Mouse (Mus musculus) adrenal gland, adult 18-20 months (tissue): Measurements from ENCODE around the gene Zbtb8os. TPM values are rescaled to one million over a fixed set of nuclear protein-coding genes. Genes with fewer than 3 reads are reported as not detected.
A peak's percentile ranks its signal among the peaks of the same experiment; 100 is the strongest.
"Not testable (repeated sequence)": the region's sequence is repeated elsewhere in the genome, so short reads cannot be mapped to it uniquely, and the experiment has no call there.

Experiments used
- DNase-seq, 2 experiments: peaks; one replicate each; pipeline ENCODE4 v3.0.0; 2021 to 2022; ENCODE audit warnings: low spot score in 2 of 2
- total RNA-seq, 2 experiments: library from RNA; stranded (reverse); gene quantifications; 1 replicate in 1 of 2; 2 replicates in 1 of 2; pipeline ENCODE4 v1.2.3; 2021

The Zbtb8os gene
- total RNA-seq, 2 experiments from 2014 or later, result 49.4 to 52.4 TPM

DNA sequence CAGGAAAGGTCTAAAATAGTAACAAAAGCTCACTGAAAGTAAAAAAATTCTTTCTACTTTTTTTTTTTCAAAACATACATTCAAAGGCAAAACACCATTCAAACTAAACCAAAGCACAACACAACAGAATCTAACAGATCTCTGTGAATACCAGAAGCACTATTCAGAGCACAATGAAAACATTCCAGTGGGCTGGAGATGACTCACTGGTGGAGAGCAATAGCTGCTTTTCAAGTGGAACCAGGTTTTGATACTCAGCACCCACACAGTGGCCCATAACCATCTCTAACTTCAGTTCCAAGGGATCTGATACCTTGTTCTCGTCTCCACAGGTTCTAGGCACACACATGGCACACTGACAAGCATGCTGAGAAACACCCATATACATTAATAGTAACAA lies 10.7 kb upstream of the Zbtb8os start:
- no peak for DNase-seq

DNA sequence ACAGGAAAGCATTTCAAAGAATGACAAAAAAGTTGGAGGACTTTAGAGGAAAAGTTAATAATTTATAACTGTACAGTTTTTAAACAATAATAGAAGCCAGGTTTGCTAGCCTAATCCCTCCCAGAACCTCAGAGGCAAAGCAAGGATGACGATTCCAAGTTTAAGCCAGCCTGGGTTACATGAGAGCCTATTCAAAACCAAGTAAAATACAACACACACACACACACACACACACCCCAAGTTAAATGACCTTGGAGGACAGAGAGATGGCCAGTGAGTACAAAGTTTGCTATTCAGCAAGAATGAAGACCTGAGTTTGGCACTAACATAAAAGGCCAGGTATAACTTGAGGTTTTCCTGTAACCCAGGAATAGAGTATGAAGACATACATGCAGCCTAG lies 9.3 kb upstream of the Zbtb8os start:
- DNase-seq, result no peak

DNA sequence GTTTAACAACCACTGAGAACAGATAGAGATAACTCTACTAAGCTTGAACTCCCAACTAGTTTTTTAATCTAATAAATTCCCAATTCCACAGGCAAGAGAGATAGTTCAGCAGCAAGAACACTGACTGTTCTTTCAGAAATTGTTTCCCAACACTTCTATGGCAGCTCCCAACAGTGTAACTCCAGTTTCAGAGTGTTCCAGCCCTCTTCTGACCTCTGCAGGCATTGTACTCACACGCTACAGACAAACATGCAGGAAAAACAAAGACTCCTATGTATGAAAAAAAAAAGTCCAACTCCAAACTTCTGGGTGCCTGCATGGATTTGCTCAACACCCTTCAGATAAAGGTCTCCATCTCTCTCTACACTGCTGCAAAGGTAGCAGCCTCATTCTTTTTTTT lies 2.6 kb upstream of the Zbtb8os start:
- DNase-seq, result no peak

DNA sequence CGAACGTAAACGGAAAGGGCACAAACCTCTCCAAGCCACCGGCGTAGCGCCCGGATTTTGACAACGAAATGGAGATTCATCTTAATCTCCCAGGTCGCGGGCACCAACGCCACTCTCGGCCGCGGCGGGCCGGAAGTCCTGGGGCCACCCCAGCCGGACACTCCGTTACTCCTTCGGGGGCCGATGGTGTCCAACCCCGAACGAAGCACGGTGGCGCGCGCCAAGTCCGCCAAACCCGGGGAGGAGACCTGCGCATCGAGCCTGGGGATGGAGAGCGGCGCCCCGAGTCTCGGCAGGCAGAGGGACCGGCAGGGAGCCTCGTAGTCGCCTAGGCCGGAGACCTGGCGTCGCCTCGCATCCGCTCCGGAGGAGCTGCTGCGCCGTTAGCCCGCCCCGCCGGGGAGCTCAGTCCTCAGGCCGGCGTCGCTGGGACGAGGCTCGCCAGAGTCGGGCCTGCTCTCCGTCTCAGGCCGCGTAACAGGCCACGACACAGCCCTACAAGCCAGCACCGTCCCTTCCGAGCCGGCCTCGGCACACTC lies 749 bp upstream of the Zbtb8os start:
- DNase-seq, result peak in 1 of 2 experiments; percentile 62

DNA sequence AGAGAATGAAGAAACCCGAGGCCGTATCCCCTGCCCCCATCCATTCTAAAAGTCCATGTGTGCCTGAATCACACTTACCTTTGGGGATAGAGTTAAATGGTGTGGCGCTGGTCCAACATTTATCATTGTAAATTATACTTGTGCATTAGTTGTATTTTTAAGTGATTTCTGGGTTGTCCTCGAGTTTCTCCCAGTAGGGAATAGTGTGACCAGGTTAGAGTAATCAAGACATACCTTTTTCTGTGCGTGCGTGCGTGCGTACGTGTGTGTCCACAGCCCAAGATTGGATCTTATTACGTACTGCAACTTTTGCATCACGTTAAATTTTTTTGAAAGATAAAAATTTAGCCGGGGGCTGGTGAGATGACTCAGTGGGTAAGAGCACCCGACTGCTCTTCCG lies 796 bp downstream of the Zbtb8os start:
- DNase-seq, result no peak

- DNase-seq, result no peak
These were observed 4.2 kb downstream of the Zbtb8os start for GRCm38 (mm10) chr4:129339743-129340142.

- DNase-seq, result no peak
These were observed 6.4 kb downstream of the Zbtb8os start for GRCm38 (mm10) chr4:129341888-129342287.

GRCm38 (mm10) chr4:129342705-129343104 lies 7.2 kb downstream of the Zbtb8os start:
- no peak for DNase-seq

- DNase-seq, result peak in 1 of 2 experiments; percentile 30
These were observed 11.1 kb downstream of the Zbtb8os start for GRCm38 (mm10) chr4:129346481-129347154.

DNA sequence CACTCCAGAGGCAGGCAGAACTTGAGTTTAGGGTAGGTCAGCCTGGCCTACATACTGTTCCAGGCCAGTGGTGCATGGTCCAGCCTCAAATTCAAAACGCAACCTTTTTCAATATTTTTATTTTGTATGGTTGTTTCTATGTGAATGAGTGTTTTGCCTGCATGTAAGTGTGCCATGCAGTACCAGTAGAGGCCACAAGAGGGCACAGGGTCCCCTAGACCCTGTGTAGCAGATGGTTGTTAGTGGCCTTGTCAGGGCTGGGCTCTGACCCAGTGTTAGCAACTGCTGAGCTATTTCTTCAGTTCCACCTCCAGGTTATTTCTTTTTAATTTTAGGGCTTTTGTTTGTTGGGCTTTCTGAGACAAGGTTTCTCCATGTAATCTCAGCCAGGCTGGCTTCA lies 15.1 kb downstream of the Zbtb8os start:
- DNase-seq, result peak; percentile 73 to 78

DNA sequence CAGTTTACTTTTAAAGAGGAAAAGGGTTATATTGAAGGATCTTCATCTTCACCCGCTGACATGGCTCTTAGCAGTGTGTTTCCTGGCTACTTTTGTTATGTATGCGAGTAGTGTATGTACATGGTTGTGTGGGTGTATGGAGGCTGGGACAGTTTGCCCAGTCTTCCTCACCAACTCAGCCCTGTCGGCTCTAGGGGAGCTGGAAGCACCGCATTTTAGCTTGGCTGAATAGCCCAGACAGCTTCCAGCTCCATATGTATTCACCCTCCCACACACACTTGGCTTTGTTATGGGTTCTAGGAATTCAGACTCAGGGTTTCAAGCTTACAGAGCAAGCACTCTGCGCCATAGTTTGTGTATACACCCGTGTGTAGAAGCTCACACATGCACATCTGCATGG lies 15.6 kb downstream of the Zbtb8os start:
- DNase-seq, result no peak

- DNase-seq, result no peak
These were observed 17.7 kb downstream of the Zbtb8os start for GRCm38 (mm10) chr4:129353176-129353575.

DNA sequence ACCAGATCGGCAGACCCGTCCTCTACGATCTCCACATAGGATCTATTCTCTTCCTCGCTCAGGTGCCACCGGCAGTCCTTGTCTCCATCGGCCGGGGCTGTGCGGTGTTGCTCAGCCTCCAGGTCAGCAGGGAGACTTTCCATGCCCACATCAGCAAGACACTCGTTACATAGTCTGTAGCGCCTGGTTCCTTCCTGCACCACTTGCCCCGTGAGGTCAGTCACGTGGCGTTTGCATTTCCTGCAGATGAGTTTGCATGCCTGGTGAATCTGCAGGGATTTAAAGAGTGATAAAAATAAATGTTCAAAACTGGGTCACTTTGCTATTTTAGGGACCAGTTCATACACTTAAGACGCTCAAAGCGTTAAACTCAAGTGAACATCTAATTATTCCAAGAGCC lies 18.7 kb downstream of the Zbtb8os start:
- DNase-seq, result no peak

DNA sequence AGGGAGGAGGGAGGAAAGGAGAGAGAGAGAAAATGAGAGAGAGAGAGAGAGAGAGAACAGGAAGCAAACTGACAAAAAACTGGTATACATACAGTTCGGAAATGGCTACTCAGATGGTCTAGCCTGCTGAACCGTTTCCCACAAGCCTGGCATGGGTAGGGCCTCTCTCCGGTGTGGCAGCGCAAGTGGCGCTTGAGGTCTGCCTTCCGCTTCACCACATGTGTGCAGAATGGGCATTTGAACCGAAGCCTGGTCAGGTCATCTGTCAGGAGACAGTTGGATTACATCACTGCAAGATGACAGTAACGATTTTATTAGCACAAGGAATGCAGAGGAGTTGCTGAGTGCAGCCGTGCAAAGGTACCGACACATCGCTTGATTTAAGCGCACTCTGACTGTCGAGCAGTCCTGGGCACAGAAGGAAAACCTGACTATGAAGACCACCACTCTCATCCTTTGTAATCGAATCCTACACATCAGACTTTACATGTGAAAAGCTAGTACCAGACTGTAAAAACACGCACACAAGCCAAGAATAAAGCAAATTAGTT lies 22.2 kb downstream of the Zbtb8os start:
- DNase-seq, result no peak

DNA sequence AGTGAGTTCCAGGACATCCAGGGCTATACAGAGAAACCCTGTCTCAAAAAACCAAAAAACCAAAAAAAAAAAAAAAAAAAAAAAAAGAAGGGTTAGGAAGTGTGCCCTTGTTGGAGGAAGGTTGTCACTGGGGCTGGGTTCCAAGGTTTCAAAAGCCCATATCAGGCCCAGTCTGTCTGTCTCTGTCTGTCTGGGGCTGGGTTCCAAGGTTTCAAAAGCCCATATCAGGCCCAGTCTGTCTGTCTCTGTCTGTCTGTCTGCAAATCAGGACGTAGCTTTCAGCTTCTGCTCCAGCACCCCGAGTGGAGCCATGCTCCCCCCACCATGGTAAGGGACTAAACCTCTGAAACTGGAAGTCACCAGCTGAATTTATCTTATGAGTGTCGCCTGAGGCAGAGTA lies 26.7 kb downstream of the Zbtb8os start:
- DNase-seq, result not testable (repeated sequence)

DNA sequence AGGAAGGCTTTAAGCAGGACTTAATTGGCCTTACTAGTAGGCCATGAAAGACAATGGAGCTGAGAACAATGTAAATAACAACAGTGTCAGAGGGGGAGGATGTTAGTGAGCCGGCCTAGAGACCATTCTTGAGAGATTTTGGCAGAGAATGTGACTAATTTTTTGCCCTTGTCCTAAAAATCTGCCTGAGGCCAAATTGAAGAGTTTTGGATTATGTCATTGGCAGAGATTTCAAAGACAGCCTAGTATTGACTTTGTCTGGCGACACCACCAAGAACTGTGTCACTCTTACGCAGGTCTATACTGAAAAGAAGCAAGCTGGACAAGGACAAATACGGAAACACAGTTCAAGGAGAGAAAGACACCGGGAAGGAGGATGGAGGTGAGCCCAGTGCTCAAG lies 27.3 kb downstream of the Zbtb8os start:
- no peak for DNase-seq

DNA sequence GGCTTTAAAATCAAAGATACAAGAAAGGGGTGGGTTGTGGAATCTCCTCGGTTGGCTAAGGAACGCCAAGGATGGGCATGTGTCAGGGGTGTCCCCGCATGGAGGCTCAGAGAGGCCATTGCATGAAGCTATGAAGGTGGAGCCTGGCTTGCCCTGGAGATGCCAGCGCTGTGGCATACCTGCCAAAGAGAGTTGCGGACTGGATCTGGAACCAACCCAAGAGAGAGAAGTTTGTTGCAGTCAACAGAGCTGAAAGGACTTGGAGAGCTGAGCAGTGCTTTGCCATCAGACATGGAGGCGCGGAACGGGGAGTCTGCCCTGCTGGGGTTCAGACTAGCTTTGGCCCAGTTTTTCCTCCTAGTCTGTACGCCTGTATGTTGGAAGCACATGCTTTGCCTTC lies 28.0 kb downstream of the Zbtb8os start:
- no peak for DNase-seq

DNA sequence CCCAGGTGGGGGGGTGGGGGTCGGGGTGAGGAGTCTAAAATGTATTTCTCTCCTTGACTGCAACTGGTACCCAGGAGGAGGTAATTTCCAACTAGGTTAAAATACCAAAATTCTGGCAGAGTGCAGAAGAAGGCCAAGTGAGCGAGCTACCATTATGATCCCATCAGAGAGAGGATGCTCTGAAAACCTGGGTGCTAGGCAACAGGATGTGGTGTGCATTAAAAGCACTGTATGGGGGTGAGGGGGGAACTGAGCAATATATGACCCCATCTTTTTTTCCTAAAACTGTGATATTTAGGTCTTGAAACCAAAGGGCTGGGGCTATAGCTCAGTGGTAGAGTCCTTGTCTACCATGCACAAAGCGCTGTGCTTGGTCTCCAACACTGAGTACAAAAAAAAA lies 28.9 kb downstream of the Zbtb8os start:
- DNase-seq, result no peak

- DNase-seq, result no peak
These were observed 29.7 kb downstream of the Zbtb8os start for GRCm38 (mm10) chr4:129365224-129365623.

DNA sequence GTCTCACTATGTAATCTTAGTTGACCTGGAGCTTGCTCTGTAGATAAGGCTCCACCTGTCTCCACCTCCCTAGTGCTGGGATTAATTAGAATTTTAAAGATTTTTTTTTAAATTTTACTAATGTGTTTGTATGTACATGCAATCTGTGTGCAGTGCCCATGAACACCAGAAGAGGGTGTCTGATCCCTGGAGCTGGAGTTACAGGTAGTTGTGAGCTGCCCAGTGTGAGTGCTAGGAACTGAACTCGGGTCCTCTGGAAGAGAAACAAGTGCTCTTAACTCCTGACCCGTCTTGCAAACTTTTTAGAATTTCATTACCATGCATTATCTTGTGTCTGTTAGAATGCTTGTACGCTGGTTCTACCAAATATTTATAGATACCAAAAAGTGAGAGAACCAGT lies 35.9 kb downstream of the Zbtb8os start:
- DNase-seq, result no peak

- no peak for DNase-seq
These were observed 37.9 kb downstream of the Zbtb8os start for GRCm38 (mm10) chr4:129373202-129373976.

- DNase-seq, result no peak
These were observed 38.8 kb downstream of the Zbtb8os start for GRCm38 (mm10) chr4:129374219-129374755.
